Mouse (Mus musculus): Measurements from ENCODE around the gene Olfr1396.

- TF ChIP-seq CTCF (IDR thresholded peaks at IDR 0.05; ENCODE audit: control insufficient read depth, insufficient read depth, insufficient read length) (no peak), CEBPB (IDR thresholded peaks at IDR 0.05; ENCODE audit: low read depth) (no peak), USF1 (IDR thresholded peaks at IDR 0.05; ENCODE audit: low read depth) (no peak), MAX (IDR thresholded peaks at IDR 0.05) (no peak), MYOD1 (IDR thresholded peaks at IDR 0.05; ENCODE audit: control insufficient read depth, insufficient read length, low read depth) (no peak)
Observed at GRCm38 (mm10) chr11:49111000-49111399, 3.7 kb downstream of the Olfr1396 start.
